Mouse (Mus musculus): ENCODE data around the gene Wdr24. TPM values are rescaled to one million over a fixed set of nuclear protein-coding genes. Genes with fewer than 3 reads are reported as not detected.

Wdr24 gene
- polyA plus RNA-seq, 1 experiment from 2014 or later, result not detected

Other genes with a start within 250 kb of the Wdr24 start
- gene Lmf1, start 244.5 kb upstream of the Wdr24 start, polyA plus RNA-seq (2014; fragmentation: Illumina TruSeq; extraction: RNeasy Lipid Tissue Mini Kit (QIAGEN cat#74804); ENCODE audit: low read depth, low replicate concordance), result 0.53 TPM
- gene Gng13, start 106.5 kb upstream of the Wdr24 start, polyA plus RNA-seq (2014; fragmentation: Illumina TruSeq; extraction: RNeasy Lipid Tissue Mini Kit (QIAGEN cat#74804); ENCODE audit: low read depth, low replicate concordance), result not detected
- not detected for gene Chtf18, start 96.2 kb upstream of the Wdr24 start, polyA plus RNA-seq (2014; fragmentation: Illumina TruSeq; extraction: RNeasy Lipid Tissue Mini Kit (QIAGEN cat#74804); ENCODE audit: low read depth, low replicate concordance)
- not detected for gene Rpusd1, start 96.0 kb upstream of the Wdr24 start, polyA plus RNA-seq (2014; fragmentation: Illumina TruSeq; extraction: RNeasy Lipid Tissue Mini Kit (QIAGEN cat#74804); ENCODE audit: low read depth, low replicate concordance)
- gene Mslnl, start 87.6 kb upstream of the Wdr24 start, polyA plus RNA-seq (2014; fragmentation: Illumina TruSeq; extraction: RNeasy Lipid Tissue Mini Kit (QIAGEN cat#74804); ENCODE audit: low read depth, low replicate concordance), result not detected
- gene Msln, start 69.2 kb upstream of the Wdr24 start, polyA plus RNA-seq (2014; fragmentation: Illumina TruSeq; extraction: RNeasy Lipid Tissue Mini Kit (QIAGEN cat#74804); ENCODE audit: low read depth, low replicate concordance), result not detected
- gene Narfl, start 49.9 kb upstream of the Wdr24 start, polyA plus RNA-seq (2014; fragmentation: Illumina TruSeq; extraction: RNeasy Lipid Tissue Mini Kit (QIAGEN cat#74804); ENCODE audit: low read depth, low replicate concordance), result 2.3 TPM
- not detected for gene Haghl, start 38.0 kb upstream of the Wdr24 start, polyA plus RNA-seq (2014; fragmentation: Illumina TruSeq; extraction: RNeasy Lipid Tissue Mini Kit (QIAGEN cat#74804); ENCODE audit: low read depth, low replicate concordance)
- not detected for gene Ccdc78, start 37.0 kb upstream of the Wdr24 start, polyA plus RNA-seq (2014; fragmentation: Illumina TruSeq; extraction: RNeasy Lipid Tissue Mini Kit (QIAGEN cat#74804); ENCODE audit: low read depth, low replicate concordance)
- not detected for gene Fam173a, start 30.7 kb upstream of the Wdr24 start, polyA plus RNA-seq (2014; fragmentation: Illumina TruSeq; extraction: RNeasy Lipid Tissue Mini Kit (QIAGEN cat#74804); ENCODE audit: low read depth, low replicate concordance)
- gene AC134908.4, start 28.0 kb upstream of the Wdr24 start, polyA plus RNA-seq (2014; fragmentation: Illumina TruSeq; extraction: RNeasy Lipid Tissue Mini Kit (QIAGEN cat#74804); ENCODE audit: low read depth, low replicate concordance), result not detected
- gene Metrn, start 26.5 kb upstream of the Wdr24 start, polyA plus RNA-seq (2014; fragmentation: Illumina TruSeq; extraction: RNeasy Lipid Tissue Mini Kit (QIAGEN cat#74804); ENCODE audit: low read depth, low replicate concordance), result 0.16 TPM
- gene Fbxl16, start 14.5 kb upstream of the Wdr24 start, polyA plus RNA-seq (2014; fragmentation: Illumina TruSeq; extraction: RNeasy Lipid Tissue Mini Kit (QIAGEN cat#74804); ENCODE audit: low read depth, low replicate concordance), result 0.77 TPM
- 2.4 TPM for gene Jmjd8, start 5.2 kb downstream of the Wdr24 start, polyA plus RNA-seq (2014; fragmentation: Illumina TruSeq; extraction: RNeasy Lipid Tissue Mini Kit (QIAGEN cat#74804); ENCODE audit: low read depth, low replicate concordance)
- gene Stub1, start 9.8 kb downstream of the Wdr24 start, polyA plus RNA-seq (2014; fragmentation: Illumina TruSeq; extraction: RNeasy Lipid Tissue Mini Kit (QIAGEN cat#74804); ENCODE audit: low read depth, low replicate concordance), result 5.1 TPM
- not detected for gene Rhbdl1, start 13.7 kb downstream of the Wdr24 start, polyA plus RNA-seq (2014; fragmentation: Illumina TruSeq; extraction: RNeasy Lipid Tissue Mini Kit (QIAGEN cat#74804); ENCODE audit: low read depth, low replicate concordance)
- not detected for gene Gm20683, start 18.1 kb downstream of the Wdr24 start, polyA plus RNA-seq (2014; fragmentation: Illumina TruSeq; extraction: RNeasy Lipid Tissue Mini Kit (QIAGEN cat#74804); ENCODE audit: low read depth, low replicate concordance)
- 13.8 TPM for gene Rhot2, start 21.2 kb downstream of the Wdr24 start, polyA plus RNA-seq (2014; fragmentation: Illumina TruSeq; extraction: RNeasy Lipid Tissue Mini Kit (QIAGEN cat#74804); ENCODE audit: low read depth, low replicate concordance)
- gene Wdr90, start 37.9 kb downstream of the Wdr24 start, polyA plus RNA-seq (2014; fragmentation: Illumina TruSeq; extraction: RNeasy Lipid Tissue Mini Kit (QIAGEN cat#74804); ENCODE audit: low read depth, low replicate concordance), result 1.2 TPM
- gene Mcrip2, start 45.1 kb downstream of the Wdr24 start, polyA plus RNA-seq (2014; fragmentation: Illumina TruSeq; extraction: RNeasy Lipid Tissue Mini Kit (QIAGEN cat#74804); ENCODE audit: low read depth, low replicate concordance), result 2.5 TPM
- 56.3 TPM for gene Mettl26, start 51.4 kb downstream of the Wdr24 start, polyA plus RNA-seq (2014; fragmentation: Illumina TruSeq; extraction: RNeasy Lipid Tissue Mini Kit (QIAGEN cat#74804); ENCODE audit: low read depth, low replicate concordance)
- not detected for gene Wfikkn1, start 57.2 kb downstream of the Wdr24 start, polyA plus RNA-seq (2014; fragmentation: Illumina TruSeq; extraction: RNeasy Lipid Tissue Mini Kit (QIAGEN cat#74804); ENCODE audit: low read depth, low replicate concordance)
- gene Rab40c, start 96.1 kb downstream of the Wdr24 start, polyA plus RNA-seq (2014; fragmentation: Illumina TruSeq; extraction: RNeasy Lipid Tissue Mini Kit (QIAGEN cat#74804); ENCODE audit: low read depth, low replicate concordance), result 0.69 TPM
- gene Pigq, start 121.3 kb downstream of the Wdr24 start, polyA plus RNA-seq (2014; fragmentation: Illumina TruSeq; extraction: RNeasy Lipid Tissue Mini Kit (QIAGEN cat#74804); ENCODE audit: low read depth, low replicate concordance), result 56.6 TPM
- gene Nhlrc4, start 121.3 kb downstream of the Wdr24 start, polyA plus RNA-seq (2014; fragmentation: Illumina TruSeq; extraction: RNeasy Lipid Tissue Mini Kit (QIAGEN cat#74804); ENCODE audit: low read depth, low replicate concordance), result 1.2 TPM
- gene A930017K11Rik, start 128.9 kb downstream of the Wdr24 start, polyA plus RNA-seq (2014; fragmentation: Illumina TruSeq; extraction: RNeasy Lipid Tissue Mini Kit (QIAGEN cat#74804); ENCODE audit: low read depth, low replicate concordance), result not detected
- gene Capn15, start 162.2 kb downstream of the Wdr24 start, polyA plus RNA-seq (2014; fragmentation: Illumina TruSeq; extraction: RNeasy Lipid Tissue Mini Kit (QIAGEN cat#74804); ENCODE audit: low read depth, low replicate concordance), result 0.69 TPM
- gene Rab11fip3, start 245.9 kb downstream of the Wdr24 start, polyA plus RNA-seq (2014; fragmentation: Illumina TruSeq; extraction: RNeasy Lipid Tissue Mini Kit (QIAGEN cat#74804); ENCODE audit: low read depth, low replicate concordance), result 25.0 TPM

Measured in kidney, adult 10 weeks (tissue).